Mouse (Mus musculus) liver, embryonic 14.5 days (tissue): Measurements from ENCODE around the gene Mdh1b. TPM values are rescaled to one million over a fixed set of nuclear protein-coding genes. Genes with fewer than 3 reads are reported as not detected.

Experiments
- ATAC-seq: fragments of 200-750 bp; cut with Nextera tagmentation; 2 replicates; pipeline ENCODE4 v1.8.0; 2017; ENCODE audit warnings: moderate number of reproducible peaks, mild to moderate bottlenecking, moderate library complexity; ENCODE audit not compliant: insufficient read depth
- DNase-seq, 3 experiments: peaks; one replicate each; pipeline ENCODE4 v3.0.0-alpha.2; 2012 to 2013; ENCODE audit warnings: low read depth in 3 of 3, low spot score in 3 of 3
- H3K27ac ChIP-seq: fragments of 300-500 bp; sonication (generic); 2 replicates; pipeline ENCODE4 v1.5.1; 2014; ENCODE audit warnings: moderate library complexity, mild to moderate bottlenecking, control low read depth, inconsistent platforms
- H3K27me3 ChIP-seq: fragments of 300-500 bp; sonication (generic); 2 replicates; pipeline ENCODE4 v1.6.1; 2014; ENCODE audit warnings: mild to moderate bottlenecking, low read length, moderate library complexity; ENCODE audit not compliant: control insufficient read depth, insufficient read depth
- H3K36me3 ChIP-seq: fragments of 300-500 bp; sonication (generic); replicated peaks from 2 replicates; pipeline ENCODE4 v1.6.1; 2014; ENCODE audit warnings: low read depth; ENCODE audit not compliant: control insufficient read depth, insufficient read depth
- H3K4me1 ChIP-seq, 2 experiments: fragments of 200-500 bp in 1 of 2; fragments of 300-500 bp in 1 of 2; sonication (generic) in 1 of 2; replicated peaks; 2 replicates each; pipeline ENCODE4 v1.6.1; 2012 to 2014; ENCODE audit warnings: antibody characterized with exemption in 1 of 2, inconsistent platforms in 1 of 2, low read length in 1 of 2; ENCODE audit not compliant: control insufficient read depth in 2 of 2, insufficient read depth in 2 of 2
- H3K4me2 ChIP-seq: fragments of 300-500 bp; sonication (generic); 2 replicates; pipeline ENCODE4 v1.6.1; 2014; ENCODE audit warnings: low read depth, mild to moderate bottlenecking, control low read depth, moderate library complexity
- H3K4me3 ChIP-seq, 2 experiments: fragments of 200-500 bp in 1 of 2; fragments of 300-500 bp in 1 of 2; sonication (generic) in 1 of 2; 2 replicates each; pipeline ENCODE4 v1.5.1; 2012 to 2014; ENCODE audit warnings: low read depth in 2 of 2, low read length in 2 of 2, mild to moderate bottlenecking in 2 of 2, control low read depth in 1 of 2, inconsistent platforms in 1 of 2, moderate library complexity in 1 of 2; ENCODE audit not compliant: insufficient read depth in 1 of 2
- H3K9ac ChIP-seq: fragments of 300-500 bp; sonication (generic); replicated peaks from 2 replicates; pipeline ENCODE4 v1.6.1; 2014; ENCODE audit warnings: mild to moderate bottlenecking, control low read depth, moderate library complexity
- H3K9me3 ChIP-seq: fragments of 300-500 bp; sonication (generic); 2 replicates; pipeline ENCODE4 v1.6.1; 2016; ENCODE audit warnings: low read length, mixed read lengths; ENCODE audit not compliant: control insufficient read depth
- CTCF ChIP-seq: IDR thresholded peaks from 2 replicates; pipeline ENCODE4 v1.5.1; 2016; ENCODE audit warnings: antibody characterized with exemption, low read depth, control low read depth
- EP300 ChIP-seq: IDR thresholded peaks from 2 replicates; pipeline ENCODE4 v1.6.1; 2016; ENCODE audit warnings: antibody characterized with exemption, low read depth
- WGBS: fragments of 180-500 bp; shearing (Covaris S2); extraction: QIAGEN DNeasy Blood & Tissue Kit; methylation state at CpG from one replicate; pipeline ENCODE4 v1.1.7; 2014; ENCODE audit not compliant: insufficient replicate concordance; 5-methylcytosine and 5-hydroxymethylcytosine counted together
- polyA plus RNA-seq, 2 experiments: library from polyadenylated mRNA; depleted of rRNA in 1 of 2; stranded (reverse) in 1 of 2; unstranded in 1 of 2; fragments of >200 nt; fragmentation: Nextera tagmentation in 1 of 2; extraction: Ambion mirVana in 1 of 2; gene quantifications; 2 replicates each; pipeline versions ENCODE4 v1.2.1 to v1.2.3; 2012 to 2014

Gene Mdh1b
- polyA plus RNA-seq, 2 experiments, result not detected

DNA sequence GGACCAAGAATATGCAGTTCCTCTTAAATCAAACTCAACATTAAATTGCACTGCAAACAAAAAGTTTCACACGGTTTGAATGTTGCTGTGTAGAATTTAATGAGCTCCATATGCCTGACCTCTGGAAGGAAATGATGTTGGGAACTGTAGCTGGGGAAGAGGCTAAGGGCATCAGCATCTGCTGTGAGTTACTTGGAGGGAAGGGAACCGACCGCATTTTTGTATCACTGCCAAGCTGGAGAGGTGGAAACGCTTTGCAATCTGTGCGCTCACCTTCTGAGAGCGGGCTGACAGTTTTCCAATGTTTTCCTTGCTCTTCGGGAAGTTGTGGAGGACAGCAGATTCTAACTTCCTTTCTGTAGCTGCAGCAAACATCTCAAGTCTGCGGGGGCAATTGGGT lies 38.0 kb upstream of the Mdh1b start:
- Histone ChIP-seq H3K36me3 (no peaks in the 10 kb centered on the region), H3K9me3 (no peaks in the 10 kb centered on the region), H3K4me2 (no peak overlapping the region), H3K9ac (no peak overlapping the region), H3K27ac (no peak overlapping the region), H3K4me1 (no peaks in the 10 kb centered on the region), H3K27me3 (no peaks in the 10 kb centered on the region), H3K4me3 (no peak overlapping the region)
- TF ChIP-seq EP300 (no peak), CTCF (no peak)
- DNase-seq (no peak), ATAC-seq (no peak)
- WGBS, result 55% methylated on average over 8 of the region's 8 CpGs

DNA sequence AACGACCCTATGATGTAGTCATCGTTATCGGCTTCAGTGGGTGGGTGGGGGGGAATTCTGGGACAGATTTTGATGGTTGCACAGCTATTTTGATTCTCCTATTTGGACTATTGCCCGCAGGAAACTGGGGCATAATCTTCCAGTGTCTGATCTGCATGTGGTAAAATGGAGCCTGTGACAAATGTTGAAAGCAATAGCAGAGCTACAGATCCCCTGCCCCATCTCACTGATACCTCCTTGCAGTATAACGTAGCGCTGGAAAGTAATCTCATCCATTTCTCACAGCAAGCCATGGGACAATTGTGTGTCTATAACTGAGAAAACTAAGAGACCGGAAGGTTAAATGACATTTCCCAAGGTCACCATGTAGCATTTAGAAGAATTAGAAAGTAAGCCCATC lies 34.3 kb upstream of the Mdh1b start:
- Histone ChIP-seq H3K4me3 (no peak overlapping the region), H3K9ac (no peak overlapping the region), H3K4me1 (no peaks in the 10 kb centered on the region), H3K27ac (no peak overlapping the region), H3K27me3 (no peaks in the 10 kb centered on the region), H3K9me3 (no peaks in the 10 kb centered on the region), H3K4me2 (no peak overlapping the region), H3K36me3 (no peaks in the 10 kb centered on the region)
- no peak for DNase-seq
- no peak for ATAC-seq
- no peak for TF ChIP-seq EP300
- TF ChIP-seq CTCF, result no peak
- WGBS, result 63% methylated on average over 7 of the region's 7 CpGs

DNA sequence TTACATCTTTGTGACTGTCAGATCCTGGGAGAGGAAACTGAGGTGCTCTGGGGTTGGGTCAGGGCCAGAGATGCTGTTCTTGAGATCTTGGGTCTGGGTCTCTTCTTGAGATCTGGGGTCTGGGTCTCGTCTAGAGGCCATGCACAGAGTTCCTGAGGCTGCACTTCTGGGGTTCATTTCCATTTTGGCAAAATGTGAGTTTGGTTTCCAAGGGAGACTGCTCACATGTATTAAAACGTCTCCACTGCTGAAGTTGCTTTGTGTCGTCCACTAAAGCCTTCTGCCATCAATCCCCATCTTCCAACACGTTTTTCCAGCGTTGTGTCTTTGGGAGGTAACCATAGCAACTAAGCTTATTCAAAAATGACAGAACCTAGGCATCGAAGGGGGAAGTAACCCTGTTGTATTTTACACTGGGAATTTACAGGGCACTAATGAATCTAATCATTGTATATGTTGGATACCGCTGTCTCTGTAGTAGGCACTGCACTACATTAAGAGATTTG lies 33.8 kb upstream of the Mdh1b start:
- Histone ChIP-seq H3K27ac (no peak overlapping the region), H3K4me1 (no peaks in the 10 kb centered on the region), H3K27me3 (no peaks in the 10 kb centered on the region), H3K4me3 (no peak overlapping the region), H3K4me2 (no peak overlapping the region), H3K9me3 (no peaks in the 10 kb centered on the region), H3K36me3 (no peaks in the 10 kb centered on the region), H3K9ac (no peak overlapping the region)
- DNase-seq, result no peak
- no peak for ATAC-seq
- no peak for TF ChIP-seq EP300
- TF ChIP-seq CTCF, result no peak
- WGBS, result 48% methylated on average over 7 of the region's 7 CpGs

DNA sequence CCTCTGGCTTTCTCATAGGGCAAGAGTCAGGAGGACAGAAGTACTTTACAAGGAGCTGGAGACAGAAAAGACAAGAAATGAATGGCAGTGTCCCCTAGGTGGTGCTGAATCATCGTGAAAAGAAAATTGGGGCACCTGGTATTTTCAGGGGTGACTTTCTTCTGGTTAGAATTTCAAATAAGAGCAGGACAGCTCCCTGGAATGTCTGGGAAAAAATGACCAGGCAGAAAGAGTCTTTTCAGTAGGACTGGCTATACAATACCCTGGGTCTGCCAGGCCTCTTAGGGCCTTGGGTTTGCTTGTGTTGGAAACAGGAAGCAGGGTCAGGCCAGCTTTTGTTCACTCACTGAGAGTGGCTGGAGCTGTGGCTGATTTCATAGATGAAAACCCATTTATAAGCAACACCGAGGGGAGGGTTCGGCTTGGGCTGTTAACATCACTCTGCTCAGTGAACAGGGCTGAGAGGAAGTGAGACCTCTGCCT lies 33.1 kb upstream of the Mdh1b start:
- TF ChIP-seq EP300 (no peak), CTCF (no peak)
- H3K27me3 ChIP-seq, result no peaks in the 10 kb centered on the region
- DNase-seq, result no peak

DNA sequence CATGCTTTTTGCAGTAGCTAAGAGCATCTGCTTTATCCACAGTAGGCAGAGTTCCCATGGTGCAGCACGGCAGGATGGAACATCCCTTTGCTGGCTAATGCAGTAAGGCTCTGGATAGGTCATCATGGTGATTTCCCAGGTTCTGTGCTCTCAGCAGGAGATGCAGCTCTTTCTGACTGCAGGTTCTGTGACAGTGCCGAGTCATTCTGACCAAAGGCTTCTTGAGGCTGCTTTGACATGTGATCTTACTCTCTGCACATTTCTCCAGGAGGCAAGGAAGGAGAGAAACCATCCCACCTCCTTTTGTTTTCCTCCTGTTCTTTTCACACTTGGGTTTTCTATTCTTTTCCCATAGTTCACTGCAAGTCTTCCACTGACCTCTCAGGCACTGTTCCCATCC lies 25.9 kb upstream of the Mdh1b start:
- no peaks in the 10 kb centered on the region for H3K27me3 ChIP-seq
- H3K27ac ChIP-seq, result no peak overlapping the region
- no peak for TF ChIP-seq CTCF
- TF ChIP-seq EP300, result no peak
- no peak overlapping the region for H3K4me2 ChIP-seq
- no peaks in the 10 kb centered on the region; the same call in none of the 2 replicates for H3K36me3 ChIP-seq
- no peak overlapping the region for H3K4me3 ChIP-seq
- H3K9me3 ChIP-seq, result no peaks in the 10 kb centered on the region
- no peaks in the 10 kb centered on the region for H3K4me1 ChIP-seq
- no peak overlapping the region for H3K9ac ChIP-seq
- ATAC-seq (no peak), DNase-seq (no peak)
- 51% methylated on average over 2 of the region's 2 CpGs for WGBS

More for the DNA sequence above, 33.1 kb upstream of the Mdh1b start:
- H3K36me3 ChIP-seq, result no peaks in the 10 kb centered on the region
- no peak overlapping the region for H3K9ac ChIP-seq
- no peaks in the 10 kb centered on the region for H3K9me3 ChIP-seq
- no peak overlapping the region for H3K4me3 ChIP-seq
- H3K4me2 ChIP-seq, result no peak overlapping the region
- no peaks in the 10 kb centered on the region for H3K4me1 ChIP-seq
- no peak overlapping the region for H3K27ac ChIP-seq
- 14% methylated on average over 3 of the region's 3 CpGs for WGBS
- no peak for ATAC-seq
